Mouse (Mus musculus) forebrain, embryonic 11.5 days (tissue): Measurements from ENCODE around the gene Vamp1. TPM values are rescaled to one million over a fixed set of nuclear protein-coding genes. Genes with fewer than 3 reads are reported as not detected.

Experiments used
- ATAC-seq: fragments of 200-750 bp; cut with Nextera tagmentation; replicated peaks from 2 replicates; pipeline ENCODE4 v1.8.0; 2017; ENCODE audit warnings: moderate TSS enrichment; ENCODE audit not compliant: low FRiP score
- DNase-seq: peaks from one replicate; pipeline ENCODE4 v3.0.0-alpha.2; 2017; ENCODE audit warnings: low spot score
- H3K27ac ChIP-seq: fragments of 300-500 bp; sonication (generic); 2 replicates; pipeline ENCODE4 v1.5.1; 2014; ENCODE audit warnings: low read depth, low read length
- H3K27me3 ChIP-seq: fragments of 300-500 bp; sonication (generic); 2 replicates; pipeline ENCODE4 v1.6.1; 2014; ENCODE audit warnings: mild to moderate bottlenecking, low read length, mixed read lengths; ENCODE audit not compliant: control insufficient read depth, insufficient read depth
- H3K36me3 ChIP-seq: fragments of 300-500 bp; sonication (generic); 2 replicates; pipeline ENCODE4 v1.6.1; 2014; ENCODE audit warnings: mild to moderate bottlenecking, low read length, moderate library complexity, mixed read lengths; ENCODE audit not compliant: control insufficient read depth, insufficient read depth
- H3K4me1 ChIP-seq: fragments of 300-500 bp; sonication (generic); replicated peaks from 2 replicates; pipeline ENCODE4 v1.6.1; 2014; ENCODE audit warnings: low read length, mixed read lengths; ENCODE audit not compliant: control insufficient read depth, insufficient read depth
- H3K4me2 ChIP-seq: fragments of 300-500 bp; sonication (generic); 2 replicates; pipeline ENCODE4 v1.6.1; 2014; ENCODE audit warnings: low read depth, mild to moderate bottlenecking, low read length, moderate library complexity, mixed read lengths; ENCODE audit not compliant: severe bottlenecking
- H3K4me3 ChIP-seq: fragments of 300-500 bp; sonication (generic); 2 replicates; pipeline ENCODE4 v1.5.1; 2014; ENCODE audit warnings: low read depth, low read length
- H3K9ac ChIP-seq: fragments of 300-500 bp; sonication (generic); 2 replicates; pipeline ENCODE4 v1.6.1; 2014; ENCODE audit warnings: low read length
- H3K9me3 ChIP-seq: fragments of 300-500 bp; sonication (generic); 2 replicates; pipeline ENCODE4 v1.6.1; 2016; ENCODE audit warnings: low read length, mixed read lengths; ENCODE audit not compliant: control insufficient read depth
- WGBS: fragments of 180-500 bp; shearing (Covaris S2); extraction: QIAGEN DNeasy Blood & Tissue Kit; methylation state at CpG from one replicate; pipeline ENCODE4 v1.1.7; 2014; 5-methylcytosine and 5-hydroxymethylcytosine counted together
- polyA plus RNA-seq: library from polyadenylated mRNA; unstranded; fragments of >200 nt; fragmentation: Nextera tagmentation; extraction: Ambion mirVana; gene quantifications from 2 replicates; pipeline ENCODE4 v1.2.1, GENCODE M21; 2014

Vamp1 gene
- polyA plus RNA-seq, 1 experiment from 2014 or later = 2.1 TPM

GRCm38 (mm10) chr6:125195541-125196075 is 19.7 kb upstream of the Vamp1 start:
- Histone ChIP-seq H3K27ac (no peak overlapping the region), H3K9me3 (no peaks in the 10 kb centered on the region), H3K4me3 (no peak overlapping the region), H3K27me3 (no peaks in the 10 kb centered on the region), H3K4me1 (peaks cover 3% of the 10 kb centered on the region; the same call in 1 of the 2 replicates), H3K36me3 (peaks cover 3% of the 10 kb centered on the region; the same call in 1 of the 2 replicates), H3K9ac (no peak overlapping the region), H3K4me2 (no peak overlapping the region)
- 26% methylated on average over 1 of the region's 1 CpGs for WGBS
- DNase-seq (peak; percentile 28), ATAC-seq (no peak)

GRCm38 (mm10) chr6:125196301-125196700 is 19.1 kb upstream of the Vamp1 start:
- Histone ChIP-seq H3K36me3 (peaks cover 3% of the 10 kb centered on the region; the same call in 1 of the 2 replicates), H3K9me3 (no peaks in the 10 kb centered on the region), H3K27me3 (no peaks in the 10 kb centered on the region), H3K27ac (peak overlapping the region; percentile 41), H3K9ac (no peak overlapping the region), H3K4me1 (peaks cover 3% of the 10 kb centered on the region; the same call in 1 of the 2 replicates), H3K4me2 (no peak overlapping the region), H3K4me3 (no peak overlapping the region)
- DNase-seq (peak; percentile 17), ATAC-seq (no peak)
- 52% methylated on average over 3 of the region's 3 CpGs for WGBS

- Histone ChIP-seq H3K9me3 (no peaks in the 10 kb centered on the region), H3K4me3 (no peak overlapping the region), H3K36me3 (peaks cover 3% of the 10 kb centered on the region; the same call in 1 of the 2 replicates), H3K27ac (no peak overlapping the region), H3K4me1 (peaks cover 3% of the 10 kb centered on the region; the same call in 1 of the 2 replicates), H3K4me2 (no peak overlapping the region), H3K9ac (no peak overlapping the region), H3K27me3 (no peaks in the 10 kb centered on the region)
- ATAC-seq (no peak), DNase-seq (peak; percentile 1)
- WGBS = 94% methylated on average over 5 of the region's 5 CpGs
Measured at GRCm38 (mm10) chr6:125197166-125197565, 18.2 kb upstream of the Vamp1 start.

GRCm38 (mm10) chr6:125210436-125210835 is 4.9 kb upstream of the Vamp1 start:
- no peaks in the 10 kb centered on the region for H3K9me3 ChIP-seq
- no peaks in the 10 kb centered on the region for H3K36me3 ChIP-seq
- no peak overlapping the region for H3K27ac ChIP-seq
- H3K4me2 ChIP-seq = no peak overlapping the region
- H3K4me3 ChIP-seq = no peak overlapping the region
- H3K27me3 ChIP-seq = no peaks in the 10 kb centered on the region
- peak; percentile 5 for DNase-seq
- WGBS = 90% methylated on average over 1 of the region's 1 CpGs
- H3K9ac ChIP-seq = no peak overlapping the region
- ATAC-seq = no peak
- no peaks in the 10 kb centered on the region for H3K4me1 ChIP-seq

- Histone ChIP-seq H3K9ac (no peak overlapping the region), H3K4me2 (no peak overlapping the region), H3K9me3 (no peaks in the 10 kb centered on the region), H3K27ac (no peak overlapping the region), H3K4me3 (no peak overlapping the region), H3K4me1 (no peaks in the 10 kb centered on the region; the same call in 1 of the 2 replicates), H3K36me3 (no peaks in the 10 kb centered on the region), H3K27me3 (no peaks in the 10 kb centered on the region)
- ATAC-seq (no peak), DNase-seq (no peak)
- 67% methylated on average over 2 of the region's 2 CpGs for WGBS
Measured at GRCm38 (mm10) chr6:125212621-125213020, 2.7 kb upstream of the Vamp1 start.

GRCm38 (mm10) chr6:125213129-125213528 is 2.2 kb upstream of the Vamp1 start:
- WGBS = 75% methylated on average over 6 of the region's 6 CpGs
- Histone ChIP-seq H3K4me1 (no peaks in the 10 kb centered on the region; the same call in 1 of the 2 replicates), H3K9ac (no peak overlapping the region), H3K27ac (no peak overlapping the region), H3K9me3 (no peaks in the 10 kb centered on the region), H3K36me3 (no peaks in the 10 kb centered on the region), H3K27me3 (no peaks in the 10 kb centered on the region), H3K4me3 (no peak overlapping the region), H3K4me2 (no peak overlapping the region)
- DNase-seq (peak; percentile 31), ATAC-seq (no peak)

- H3K4me3 ChIP-seq = no peak overlapping the region
- H3K4me1 ChIP-seq = no peaks in the 10 kb centered on the region; the same call in 1 of the 2 replicates
- no peaks in the 10 kb centered on the region for H3K9me3 ChIP-seq
- H3K36me3 ChIP-seq = no peaks in the 10 kb centered on the region
- H3K27ac ChIP-seq = no peak overlapping the region
- WGBS = 80% methylated on average over 6 of the region's 6 CpGs
- no peak overlapping the region for H3K4me2 ChIP-seq
- peak; percentile 33 for DNase-seq
- ATAC-seq = no peak
- no peaks in the 10 kb centered on the region for H3K27me3 ChIP-seq
- H3K9ac ChIP-seq = no peak overlapping the region
Measured at GRCm38 (mm10) chr6:125213715-125214114, 1.6 kb upstream of the Vamp1 start.

- Histone ChIP-seq H3K4me2 (no peak overlapping the region), H3K36me3 (no peaks in the 10 kb centered on the region), H3K4me3 (no peak overlapping the region), H3K27me3 (no peaks in the 10 kb centered on the region), H3K27ac (no peak overlapping the region), H3K9ac (peak overlapping the region; percentile 12; the same call in 1 of the 2 replicates), H3K4me1 (no peaks in the 10 kb centered on the region; the same call in 1 of the 2 replicates), H3K9me3 (no peaks in the 10 kb centered on the region)
- 89% methylated on average over 2 of the region's 2 CpGs for WGBS
- no peak for ATAC-seq
- DNase-seq = peak; percentile 37
Measured at GRCm38 (mm10) chr6:125216898-125217297, 1.5 kb downstream of the Vamp1 start.

- H3K36me3 ChIP-seq = no peaks in the 10 kb centered on the region
- no peak overlapping the region for H3K27ac ChIP-seq
- H3K27me3 ChIP-seq = no peaks in the 10 kb centered on the region
- WGBS = 92% methylated on average over 11 of the region's 11 CpGs
- no peak overlapping the region for H3K9ac ChIP-seq
- H3K4me2 ChIP-seq = no peak overlapping the region
- no peaks in the 10 kb centered on the region for H3K9me3 ChIP-seq
- H3K4me1 ChIP-seq = no peaks in the 10 kb centered on the region; the same call in 1 of the 2 replicates
- H3K4me3 ChIP-seq = no peak overlapping the region
- ATAC-seq = no peak
- peak; percentile 14 for DNase-seq
Measured at GRCm38 (mm10) chr6:125217899-125218298, 2.5 kb downstream of the Vamp1 start.
